Mouse (Mus musculus) myocyte (in vitro differentiated cells): Measurements from ENCODE around the gene Aig1. TPM values are rescaled to one million over a fixed set of nuclear protein-coding genes. Genes with fewer than 3 reads are reported as not detected.

Source experiments
- H3K27me3 ChIP-seq: one replicate; pipeline ENCODE4 v1.6.1; 2011; ENCODE audit not compliant: control insufficient read depth, insufficient read depth, insufficient read length
- H3K36me3 ChIP-seq: one replicate; pipeline ENCODE4 v1.6.1; 2011; ENCODE audit not compliant: control insufficient read depth, insufficient read depth
- H3K4me2 ChIP-seq: one replicate; pipeline ENCODE4 v1.6.1; 2011; ENCODE audit warnings: low read depth, control low read depth
- H3K4me3 ChIP-seq: one replicate; pipeline ENCODE4 v1.5.1; 2011; ENCODE audit warnings: mild to moderate bottlenecking, control low read depth, moderate library complexity
- H3K79me2 ChIP-seq: one replicate; pipeline ENCODE4 v1.6.1; 2011; ENCODE audit not compliant: control insufficient read depth, insufficient read depth
- H3ac ChIP-seq: one replicate; pipeline ENCODE4 v1.6.1; 2011; ENCODE audit not compliant: control insufficient read depth, insufficient read length
- CEBPB ChIP-seq: IDR thresholded peaks from 2 replicates; pipeline ENCODE4 v1.6.1; 2011; ENCODE audit warnings: mild to moderate bottlenecking, moderate library complexity; ENCODE audit not compliant: poor library complexity, insufficient read depth, severe bottlenecking
- E2F4 ChIP-seq: IDR thresholded peaks from one replicate; pipeline ENCODE4 v1.6.1; 2011; ENCODE audit warnings: mild to moderate bottlenecking, control low read depth, moderate library complexity; ENCODE audit not compliant: insufficient read depth
- MAX ChIP-seq: IDR thresholded peaks from one replicate; pipeline ENCODE4 v1.6.1; 2011; ENCODE audit warnings: low read depth, mild to moderate bottlenecking, control low read depth
- MYOD1 ChIP-seq, 3 experiments: IDR thresholded peaks; one replicate each; pipeline ENCODE4 v1.6.1; 2011; ENCODE audit warnings: control low read depth in 2 of 3, low read depth in 2 of 3, mild to moderate bottlenecking in 2 of 3, moderate library complexity in 1 of 3; ENCODE audit not compliant: insufficient read length in 2 of 3, control insufficient read depth in 1 of 3
- MYOG ChIP-seq, 3 experiments: IDR thresholded peaks; one replicate each; pipeline ENCODE4 v1.6.1; 2011; ENCODE audit warnings: control low read depth in 2 of 3, low read depth in 2 of 3, mild to moderate bottlenecking in 2 of 3; ENCODE audit not compliant: insufficient read length in 2 of 3, control insufficient read depth in 1 of 3, insufficient read depth in 1 of 3
- POLR2A ChIP-seq: IDR thresholded peaks from one replicate; pipeline ENCODE4 v1.6.1; 2011; ENCODE audit warnings: low read depth, mild to moderate bottlenecking, control low read depth, moderate library complexity; ENCODE audit not compliant: insufficient read length
- POLR2AphosphoS2 ChIP-seq: IDR thresholded peaks from one replicate; pipeline ENCODE4 v1.6.1; 2011; ENCODE audit warnings: low read depth, control low read depth; ENCODE audit not compliant: insufficient read length
- REST ChIP-seq: IDR thresholded peaks from one replicate; pipeline ENCODE4 v1.6.1; 2011; ENCODE audit warnings: mild to moderate bottlenecking, control low read depth, moderate library complexity; ENCODE audit not compliant: insufficient read depth, insufficient read length
- SRF ChIP-seq: IDR thresholded peaks from one replicate; pipeline ENCODE4 v1.6.1; 2011; ENCODE audit warnings: low read depth; ENCODE audit not compliant: control insufficient read depth, insufficient read length
- TCF12 ChIP-seq: IDR thresholded peaks from one replicate; pipeline ENCODE4 v1.6.1; 2011; ENCODE audit warnings: mild to moderate bottlenecking, control low read depth; ENCODE audit not compliant: poor library complexity, insufficient read depth, severe bottlenecking
- TCF3 ChIP-seq: IDR thresholded peaks from one replicate; pipeline ENCODE4 v1.6.1; 2011; ENCODE audit warnings: low read depth, control low read depth; ENCODE audit not compliant: insufficient read length
- USF1 ChIP-seq: IDR thresholded peaks from one replicate; pipeline ENCODE4 v1.6.1; 2011; ENCODE audit warnings: low read depth, mild to moderate bottlenecking, control low read depth, moderate library complexity
- polyA plus RNA-seq: library from polyadenylated mRNA; unstranded; fragments of >200 nt; fragmentation: generic; extraction: Trizol; gene quantifications from one replicate; pipeline ENCODE4 v1.2.1, GENCODE M21; 2012; ENCODE audit warnings: missing spikeins

Aig1 gene
- polyA plus RNA-seq, 1 experiment = 31.3 TPM

DNA sequence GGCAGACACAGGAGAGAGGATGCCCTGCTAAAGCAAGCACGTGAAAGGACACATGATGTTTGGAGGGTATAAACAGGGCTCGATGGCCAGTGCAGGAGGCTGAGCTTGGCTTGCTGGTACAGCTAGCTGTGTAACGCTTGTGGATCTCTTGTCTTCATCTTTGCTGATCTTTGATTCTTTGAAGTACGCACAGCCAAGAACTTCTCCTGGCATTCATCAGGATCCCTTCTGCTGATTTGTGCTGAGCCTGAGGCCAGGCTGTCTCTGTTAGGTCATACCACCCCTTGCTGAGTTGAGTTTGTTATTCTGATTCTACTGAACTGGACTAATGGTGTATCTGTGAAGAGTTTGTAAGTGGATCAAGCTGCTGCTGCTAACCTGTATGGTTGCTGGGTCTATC lies 175.5 kb downstream of the Aig1 start:
- no peaks in the 10 kb centered on the region for H3K27me3 ChIP-seq
- TF ChIP-seq POLR2A (no peak), MYOD1 (IDR thresholded peaks at IDR 0.05; ENCODE audit: control insufficient read depth in 1 of 3, insufficient read length in 2 of 3, low read depth in 2 of 3) (no peak), MYOG (IDR thresholded peaks at IDR 0.05; ENCODE audit: control insufficient read depth in 1 of 3, insufficient read depth in 1 of 3, insufficient read length in 2 of 3, low read depth in 2 of 3) (no peak), USF1 (no peak), POLR2AphosphoS2 (no peak), CEBPB (no peak), MAX (no peak), REST (no peak), SRF (no peak)

GRCm38 (mm10) chr10:13690773-13691172 lies 178.0 kb downstream of the Aig1 start:
- no peak overlapping the region for H3K4me3 ChIP-seq
- TF ChIP-seq POLR2AphosphoS2 = no peak
- no peak for TF ChIP-seq TCF12
- TF ChIP-seq MAX = no peak
- no peak for TF ChIP-seq POLR2A
- no peak for TF ChIP-seq REST
- no peak for TF ChIP-seq MYOD1 (IDR thresholded peaks at IDR 0.05; ENCODE audit: control insufficient read depth in 1 of 3, insufficient read length in 2 of 3, low read depth in 2 of 3)
- no peaks in the 10 kb centered on the region for H3K79me2 ChIP-seq
- H3ac ChIP-seq = no peak overlapping the region
- H3K4me2 ChIP-seq = no peak overlapping the region
- H3K36me3 ChIP-seq = no peaks in the 10 kb centered on the region
- H3K27me3 ChIP-seq = no peaks in the 10 kb centered on the region

More for the DNA sequence above, 175.5 kb downstream of the Aig1 start:
- H3K4me2 ChIP-seq = no peak overlapping the region
- no peaks in the 10 kb centered on the region for H3K36me3 ChIP-seq
- H3ac ChIP-seq = no peak overlapping the region
- H3K79me2 ChIP-seq = no peaks in the 10 kb centered on the region
- H3K4me3 ChIP-seq = no peak overlapping the region

GRCm38 (mm10) chr10:13689841-13690590 lies 178.8 kb downstream of the Aig1 start:
- Histone ChIP-seq H3ac (no peak overlapping the region), H3K4me3 (no peak overlapping the region), H3K27me3 (no peaks in the 10 kb centered on the region), H3K36me3 (no peaks in the 10 kb centered on the region), H3K4me2 (no peak overlapping the region), H3K79me2 (no peaks in the 10 kb centered on the region)
- TF ChIP-seq USF1 = no peak
- no peak for TF ChIP-seq POLR2A
- TF ChIP-seq TCF12 = no peak
- no peak for TF ChIP-seq TCF3
- no peak for TF ChIP-seq CEBPB
- TF ChIP-seq POLR2AphosphoS2 = no peak
- TF ChIP-seq E2F4 = no peak
- no peak for TF ChIP-seq MAX
- no peak for TF ChIP-seq SRF
- no peak for TF ChIP-seq MYOD1 (IDR thresholded peaks at IDR 0.05; ENCODE audit: control insufficient read depth in 1 of 3, insufficient read length in 2 of 3, low read depth in 2 of 3)
- no peak for TF ChIP-seq MYOG (IDR thresholded peaks at IDR 0.05; ENCODE audit: control insufficient read depth in 1 of 3, insufficient read depth in 1 of 3, insufficient read length in 2 of 3, low read depth in 2 of 3)
- no peak for TF ChIP-seq REST

- TF ChIP-seq MYOG (IDR thresholded peaks at IDR 0.05; ENCODE audit: control insufficient read depth in 1 of 3, insufficient read depth in 1 of 3, insufficient read length in 2 of 3, low read depth in 2 of 3) (no peak), CEBPB (no peak), POLR2A (no peak), USF1 (no peak), SRF (no peak), MAX (no peak), E2F4 (no peak), MYOD1 (IDR thresholded peaks at IDR 0.05; ENCODE audit: control insufficient read depth in 1 of 3, insufficient read length in 2 of 3, low read depth in 2 of 3) (no peak), REST (no peak), POLR2AphosphoS2 (no peak), TCF12 (no peak), TCF3 (no peak)
- Histone ChIP-seq H3K4me3 (no peak overlapping the region), H3K79me2 (no peaks in the 10 kb centered on the region), H3K36me3 (no peaks in the 10 kb centered on the region), H3ac (no peak overlapping the region), H3K27me3 (no peaks in the 10 kb centered on the region), H3K4me2 (no peak overlapping the region)
Observed at GRCm38 (mm10) chr10:13688386-13689120, 180.2 kb downstream of the Aig1 start.
